Mouse (Mus musculus) brown adipose tissue, adult 24 weeks (tissue): ENCODE data around the gene Arhgef3. TPM values are rescaled to one million over a fixed set of nuclear protein-coding genes. Genes with fewer than 3 reads are reported as not detected.

Source experiments
- H3K27ac ChIP-seq: fragments of 200-500 bp; replicated peaks from 2 replicates; pipeline ENCODE4 v1.5.1; 2012; ENCODE audit warnings: low read depth, mild to moderate bottlenecking, low read length
- H3K4me1 ChIP-seq: fragments of 200-500 bp; 2 replicates; pipeline ENCODE4 v1.6.1; 2012; ENCODE audit warnings: low read length, mixed read lengths; ENCODE audit not compliant: control insufficient read depth, insufficient read depth, insufficient read length
- H3K4me3 ChIP-seq: fragments of 200-500 bp; 2 replicates; pipeline ENCODE4 v1.5.1; 2012; ENCODE audit warnings: low read depth, mild to moderate bottlenecking, low read length, moderate library complexity; ENCODE audit not compliant: insufficient read depth
- polyA plus RNA-seq: library from polyadenylated mRNA; stranded (reverse); fragments of >200 nt; gene quantifications from 2 replicates; pipeline ENCODE4 v1.2.4, GENCODE M21; 2012; ENCODE audit not compliant: missing spikeins, insufficient read depth, insufficient read length

The Arhgef3 gene
- polyA plus RNA-seq, 1 experiment: 8.0 TPM

GRCm38 (mm10) chr14:27411492-27411891 is 296.8 kb downstream of the Arhgef3 start:
- Histone ChIP-seq H3K27ac (no peak overlapping the region), H3K4me1 (peaks cover 5% of the 10 kb centered on the region; the same call in 1 of the 2 replicates), H3K4me3 (no peak overlapping the region)

- Histone ChIP-seq H3K4me1 (peaks cover 5% of the 10 kb centered on the region; the same call in 1 of the 2 replicates), H3K27ac (no peak overlapping the region), H3K4me3 (no peak overlapping the region)
Measured at GRCm38 (mm10) chr14:27412699-27413098, 298.0 kb downstream of the Arhgef3 start.

GRCm38 (mm10) chr14:27413961-27414360 is 299.3 kb downstream of the Arhgef3 start:
- Histone ChIP-seq H3K4me3 (no peak overlapping the region), H3K27ac (no peak overlapping the region), H3K4me1 (no peaks in the 10 kb centered on the region)

- no peak overlapping the region for H3K27ac ChIP-seq
- no peaks in the 10 kb centered on the region for H3K4me1 ChIP-seq
- no peak overlapping the region for H3K4me3 ChIP-seq
Measured at GRCm38 (mm10) chr14:27420816-27421215, 306.1 kb downstream of the Arhgef3 start.

GRCm38 (mm10) chr14:27422301-27422700 is 307.6 kb downstream of the Arhgef3 start:
- Histone ChIP-seq H3K4me3 (no peak overlapping the region), H3K4me1 (no peaks in the 10 kb centered on the region), H3K27ac (no peak overlapping the region)

GRCm38 (mm10) chr14:27428573-27428972 is 313.9 kb downstream of the Arhgef3 start, which contains the start of gene Fam208a:
Gene Fam208a (plus strand): TSS chr14:27428834.
- Histone ChIP-seq H3K27ac (peak within 1 kb of the TSS; percentile 94), H3K4me3 (peak within 1 kb of the TSS; percentile 77), H3K4me1 (no peaks in the 10 kb centered on the region)

- H3K4me1 ChIP-seq: no peaks in the 10 kb centered on the region
- H3K4me3 ChIP-seq: peak overlapping the region; percentile 77
- H3K27ac ChIP-seq: peak overlapping the region; percentile 94
Measured at GRCm38 (mm10) chr14:27428973-27429711, 314.4 kb downstream of the Arhgef3 start.

GRCm38 (mm10) chr14:27430280-27430679 is 315.6 kb downstream of the Arhgef3 start:
- Histone ChIP-seq H3K27ac (no peak overlapping the region), H3K4me3 (no peak overlapping the region), H3K4me1 (no peaks in the 10 kb centered on the region)

GRCm38 (mm10) chr14:27432064-27432463 is 317.4 kb downstream of the Arhgef3 start:
- no peak overlapping the region for H3K4me3 ChIP-seq
- no peaks in the 10 kb centered on the region for H3K4me1 ChIP-seq
- no peak overlapping the region for H3K27ac ChIP-seq

GRCm38 (mm10) chr14:27436116-27436515 is 321.4 kb downstream of the Arhgef3 start:
- H3K27ac ChIP-seq: no peak overlapping the region
- H3K4me1 ChIP-seq: no peaks in the 10 kb centered on the region
- no peak overlapping the region for H3K4me3 ChIP-seq

GRCm38 (mm10) chr14:27436826-27437225 is 322.1 kb downstream of the Arhgef3 start:
- no peak overlapping the region for H3K4me3 ChIP-seq
- no peaks in the 10 kb centered on the region for H3K4me1 ChIP-seq
- no peak overlapping the region for H3K27ac ChIP-seq

GRCm38 (mm10) chr14:27440921-27441320 is 326.2 kb downstream of the Arhgef3 start:
- Histone ChIP-seq H3K27ac (no peak overlapping the region), H3K4me1 (no peaks in the 10 kb centered on the region), H3K4me3 (no peak overlapping the region)

GRCm38 (mm10) chr14:27444851-27445281 is 330.2 kb downstream of the Arhgef3 start:
- Histone ChIP-seq H3K4me1 (no peaks in the 10 kb centered on the region), H3K27ac (peak overlapping the region; percentile 56), H3K4me3 (no peak overlapping the region)

- Histone ChIP-seq H3K4me1 (no peaks in the 10 kb centered on the region), H3K4me3 (no peak overlapping the region), H3K27ac (no peak overlapping the region)
Measured at GRCm38 (mm10) chr14:27446963-27447362, 332.3 kb downstream of the Arhgef3 start.
